Mouse (Mus musculus) G1E (cell line): ENCODE results near the gene Gng3. TPM values are rescaled to one million over a fixed set of nuclear protein-coding genes. Genes with fewer than 3 reads are reported as not detected.
"Not testable (repeated sequence)": the region's sequence is repeated elsewhere in the genome, so short reads cannot be mapped to it uniquely, and the experiment has no call there.

Source experiments
- ATAC-seq: 2 replicates; pipeline ENCODE4 v1.8.0; 2016; ENCODE audit warnings: mild to moderate bottlenecking; ENCODE audit not compliant: insufficient number of reproducible peaks, poor library complexity, low FRiP score, severe bottlenecking; ENCODE audit errors: extremely low read depth
- DNase-seq: peaks from one replicate; pipeline ENCODE4 v3.0.0; 2012; ENCODE audit warnings: low spot score
- H3K27me3 ChIP-seq: 2 replicates; pipeline ENCODE4 v1.6.1; 2012; ENCODE audit warnings: mild to moderate bottlenecking, low read length, inconsistent platforms; ENCODE audit not compliant: insufficient read depth
- H3K36me3 ChIP-seq: replicated peaks from 2 replicates; pipeline ENCODE3; 2012; ENCODE audit warnings: mild to moderate bottlenecking, inconsistent platforms
- H3K4me1 ChIP-seq: 2 replicates; pipeline ENCODE4 v1.6.1; 2012; ENCODE audit warnings: low read depth, low read length, inconsistent platforms, mixed read lengths; ENCODE audit not compliant: insufficient read depth
- H3K4me3 ChIP-seq: 2 replicates; pipeline ENCODE4 v1.5.1; 2012; ENCODE audit warnings: low read depth, mild to moderate bottlenecking, inconsistent platforms, low read length, moderate library complexity, mixed read lengths
- H3K9me3 ChIP-seq: replicated peaks from 2 replicates; pipeline ENCODE4 v1.6.1; 2012; ENCODE audit warnings: inconsistent platforms
- CTCF ChIP-seq: IDR thresholded peaks from 2 replicates; pipeline ENCODE4 v1.5.1; 2012; ENCODE audit warnings: low read depth, low read length, inconsistent platforms, mixed read lengths
- GATA1 ChIP-seq: IDR thresholded peaks from 2 replicates; pipeline ENCODE4 v1.6.1; 2012; ENCODE audit warnings: borderline replicate concordance, low read length, inconsistent platforms, mixed read lengths
- GATA2 ChIP-seq: IDR thresholded peaks from 2 replicates; pipeline ENCODE4 v1.6.1; 2012; ENCODE audit warnings: low read depth, low read length, inconsistent platforms, borderline replicate concordance
- POLR2AphosphoS5 ChIP-seq: IDR thresholded peaks from 2 replicates; pipeline ENCODE4 v1.6.1; 2012; ENCODE audit warnings: low read depth, low read length, inconsistent platforms; ENCODE audit not compliant: insufficient replicate concordance
- TAL1 ChIP-seq: conservative IDR thresholded peaks from 2 replicates; pipeline ENCODE4 v1.6.1; 2012; ENCODE audit warnings: low read depth, low read length, inconsistent platforms, mixed read lengths
- polyA plus RNA-seq: library from polyadenylated mRNA; stranded (reverse); fragments of >175 nt; gene quantifications from 2 replicates; pipeline ENCODE4 v1.2.3, GENCODE M21; 2012
- total RNA-seq, 2 experiments: library from RNA; stranded (forward) in 1 of 2; stranded (reverse) in 1 of 2; fragments of 200-1000 nt in 1 of 2; fragments of >200 nt in 1 of 2; fragmentation: Nextera tagmentation in 1 of 2; gene quantifications; 2 replicates each; pipeline ENCODE4 v1.2.3; 2014 to 2017

The Gng3 gene
- total and polyA plus RNA-seq, 3 experiments = 0.11 TPM; not detected in 2

DNA sequence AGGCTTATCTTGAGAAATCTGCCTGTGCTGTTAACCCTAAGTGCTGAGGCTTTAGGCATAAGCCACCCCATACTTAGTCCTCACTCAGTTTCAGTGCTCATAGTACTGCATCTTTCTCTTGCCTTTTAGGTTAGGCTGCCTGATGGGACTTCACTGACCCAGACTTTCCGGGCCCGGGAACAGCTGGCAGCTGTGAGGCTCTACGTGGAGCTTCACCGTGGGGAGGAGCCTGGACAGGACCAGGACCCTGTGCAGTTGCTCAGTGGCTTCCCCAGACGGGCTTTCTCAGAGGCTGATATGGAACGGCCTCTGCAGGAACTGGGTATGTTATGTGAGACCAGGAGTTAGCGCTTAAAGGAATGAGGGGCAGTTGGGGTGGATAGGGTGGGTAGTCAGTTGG, 36.0 kb upstream of the Gng3 start:
- Histone ChIP-seq H3K9me3 (no peaks in the 10 kb centered on the region), H3K36me3 (peaks cover 71% of the 10 kb centered on the region), H3K4me1 (peaks cover 60% of the 10 kb centered on the region), H3K4me3 (no peak overlapping the region), H3K27me3 (no peaks in the 10 kb centered on the region)
- TF ChIP-seq GATA2 (no peak), POLR2AphosphoS5 (no peak), CTCF (no peak), TAL1 (no peak), GATA1 (no peak)
- no peak for ATAC-seq
- no peak for DNase-seq

DNA sequence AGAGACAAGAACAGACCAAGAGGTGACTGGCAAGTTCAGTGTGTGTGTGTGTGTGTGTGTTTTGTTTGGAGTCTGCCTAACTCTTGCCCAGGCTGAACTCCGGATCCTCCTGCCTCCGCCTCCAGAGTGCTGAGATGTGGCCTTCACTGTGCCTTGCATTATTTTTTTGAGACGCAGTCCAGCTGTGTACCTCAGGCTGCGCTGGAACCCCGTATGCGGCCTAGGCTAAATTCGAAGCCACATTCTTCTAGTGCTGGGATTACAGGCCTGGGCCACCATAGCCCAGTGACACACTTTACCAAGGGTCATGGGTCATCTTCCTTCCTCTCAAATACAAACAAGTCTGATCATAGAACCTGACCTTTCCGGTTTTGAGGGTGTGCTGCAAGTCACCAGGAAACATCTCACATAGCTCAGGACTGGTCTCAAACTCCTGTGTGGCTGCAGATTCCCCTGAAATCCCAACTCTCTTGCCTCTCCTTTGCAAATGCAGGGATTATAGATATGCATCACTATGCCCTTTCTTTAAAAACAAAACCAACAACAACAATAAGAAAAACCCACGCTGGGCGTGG, 33.4 kb upstream of the Gng3 start:
- Histone ChIP-seq H3K27me3 (no peaks in the 10 kb centered on the region), H3K36me3 (peaks cover 50% of the 10 kb centered on the region), H3K4me1 (peaks cover 42% of the 10 kb centered on the region), H3K9me3 (no peaks in the 10 kb centered on the region), H3K4me3 (peak overlapping the region; percentile 99)
- no peak for ATAC-seq
- DNase-seq = no peak
- no peak for TF ChIP-seq GATA2
- no peak for TF ChIP-seq POLR2AphosphoS5
- TF ChIP-seq GATA1 = no peak
- no peak for TF ChIP-seq CTCF
- TF ChIP-seq TAL1 = no peak

DNA sequence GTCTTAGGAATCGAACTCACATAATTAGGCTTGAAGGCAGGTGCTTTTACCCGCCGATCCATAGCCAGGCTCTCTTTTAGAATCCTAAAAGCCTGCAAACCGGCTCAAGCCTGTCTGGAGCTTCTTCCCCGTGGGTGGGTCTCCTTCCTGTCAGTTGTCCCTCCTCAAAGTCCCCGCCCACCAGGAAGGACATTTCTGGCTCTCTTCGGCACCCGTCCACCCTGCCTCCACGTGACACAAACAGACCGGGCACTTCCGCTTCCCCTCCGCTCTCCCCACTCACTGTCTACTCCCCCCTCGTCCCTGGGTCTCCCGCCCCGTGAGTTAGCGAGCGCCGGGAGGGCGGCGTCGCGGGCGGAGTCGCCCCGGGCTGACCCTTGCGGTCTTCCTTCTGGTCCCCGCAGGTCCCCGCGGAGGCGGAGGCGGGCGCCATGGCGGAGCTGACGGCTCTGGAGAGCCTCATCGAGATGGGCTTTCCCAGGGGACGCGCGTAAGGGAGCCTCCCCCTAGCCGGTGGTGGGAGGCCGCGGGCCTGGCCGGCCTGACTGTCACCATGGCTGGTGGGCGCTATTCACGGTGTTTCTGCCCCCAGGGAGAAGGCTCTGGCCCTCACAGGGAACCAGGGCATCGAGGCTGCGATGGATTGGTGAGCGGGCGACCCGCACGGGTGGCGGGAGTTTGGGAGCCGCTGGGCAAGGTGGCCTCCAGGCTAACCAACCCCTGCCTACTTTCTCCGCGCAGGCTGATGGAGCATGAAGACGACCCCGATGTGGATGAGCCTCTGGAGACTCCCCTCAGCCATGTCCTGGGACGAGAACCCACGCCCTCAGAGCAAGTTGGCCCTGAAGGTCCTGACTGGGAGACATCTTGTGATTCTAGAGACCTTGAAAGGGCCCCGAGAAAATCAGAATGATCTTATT, 32.5 kb upstream of the Gng3 start, which contains the start of gene Ubxn1:
Gene Ubxn1 (plus strand): TSS at position 230 of the 920 bp plus-strand sequence.
- DNase-seq (peak; percentile 91), ATAC-seq (peak; percentile 94)
- Histone ChIP-seq H3K27me3 (no peaks in the 10 kb centered on the region), H3K4me3 (peak within 1 kb of the TSS; percentile 99), H3K9me3 (no peaks in the 10 kb centered on the region), H3K36me3 (peaks cover 41% of the 10 kb centered on the region), H3K4me1 (peaks cover 41% of the 10 kb centered on the region)
- TF ChIP-seq POLR2AphosphoS5 (no peak), TAL1 (no peak), GATA1 (no peak), CTCF (no peak), GATA2 (no peak)

DNA sequence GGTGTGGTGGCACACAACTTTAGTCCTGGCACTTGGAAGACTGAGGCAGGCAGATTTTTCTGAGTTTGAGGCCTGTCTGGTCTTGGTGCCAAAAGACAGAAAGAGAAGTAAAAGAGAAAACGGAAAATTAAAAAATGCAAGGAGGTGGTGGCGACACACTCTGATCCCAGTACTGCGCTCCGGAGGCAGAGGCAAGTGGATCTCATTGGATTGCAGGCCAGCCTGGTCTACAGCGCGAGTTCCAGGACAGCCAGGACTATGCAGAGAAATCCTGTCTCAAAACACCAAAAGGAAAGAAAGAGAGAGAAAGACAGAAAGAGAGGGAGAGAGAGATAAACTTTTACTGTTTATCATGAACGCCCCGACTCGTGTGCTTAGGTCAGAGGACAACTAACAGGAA, 31.8 kb upstream of the Gng3 start:
- Histone ChIP-seq H3K4me3 (peak overlapping the region; percentile 99), H3K36me3 (peaks cover 35% of the 10 kb centered on the region), H3K9me3 (no peaks in the 10 kb centered on the region), H3K27me3 (no peaks in the 10 kb centered on the region), H3K4me1 (peaks cover 41% of the 10 kb centered on the region)
- no peak for DNase-seq
- no peak for TF ChIP-seq POLR2AphosphoS5
- TF ChIP-seq CTCF = no peak
- TF ChIP-seq GATA2 = no peak
- TF ChIP-seq TAL1 = no peak
- no peak for ATAC-seq

DNA sequence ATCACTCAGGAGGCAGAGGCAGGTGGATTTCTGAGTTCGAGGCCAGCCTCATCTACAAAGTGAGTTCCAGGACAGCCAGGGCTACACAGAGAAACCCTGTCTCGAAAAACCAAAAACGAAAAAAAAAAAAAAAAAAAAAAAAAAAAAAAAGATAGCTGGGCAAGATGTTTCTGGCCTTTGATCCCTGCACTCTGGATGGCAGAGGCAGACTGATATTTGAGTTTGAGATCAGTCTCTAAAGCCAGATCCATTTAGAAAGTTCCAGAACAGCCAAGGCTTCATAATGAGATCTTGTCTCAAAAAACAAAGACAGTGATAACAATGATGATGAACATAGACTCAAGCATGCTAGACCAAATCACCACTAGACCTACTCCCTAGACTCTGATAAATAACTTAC, 31.4 kb upstream of the Gng3 start:
- not testable (repeated sequence) for H3K27me3 ChIP-seq, DNase-seq, H3K9me3 ChIP-seq, ATAC-seq, H3K4me3 ChIP-seq
- peaks cover 41% of the 10 kb centered on the region for H3K4me1 ChIP-seq
- peaks cover 31% of the 10 kb centered on the region for H3K36me3 ChIP-seq

DNA sequence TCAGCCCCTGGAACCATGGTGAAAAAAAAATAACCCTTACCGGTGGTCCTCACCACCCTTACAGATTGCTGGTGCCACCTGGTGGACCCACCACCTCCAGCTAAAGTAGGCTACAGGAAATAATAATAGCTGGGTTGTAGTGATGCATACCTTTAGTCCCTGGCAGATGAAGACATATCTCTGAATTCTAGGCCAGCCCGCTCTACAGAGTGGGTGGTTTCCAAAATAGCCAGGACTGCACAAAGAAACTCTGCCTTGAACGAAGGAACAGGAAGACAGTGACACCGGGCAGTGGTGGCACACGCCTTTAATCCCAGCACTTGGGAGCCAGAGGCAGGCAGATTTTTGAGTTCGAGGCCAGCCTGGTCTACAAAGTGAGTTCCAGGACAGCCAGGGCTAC, 25.3 kb upstream of the Gng3 start:
- no peak for TF ChIP-seq TAL1
- TF ChIP-seq GATA2 = no peak
- TF ChIP-seq CTCF = no peak
- Histone ChIP-seq H3K4me3 (no peak overlapping the region), H3K9me3 (no peaks in the 10 kb centered on the region), H3K36me3 (no peaks in the 10 kb centered on the region), H3K4me1 (peaks cover 4% of the 10 kb centered on the region; the same call in 1 of the 2 replicates), H3K27me3 (no peaks in the 10 kb centered on the region)
- ATAC-seq = no peak
- no peak for DNase-seq
